ENCODE assay signal across 22 mouse cellular contexts in genomic region chr3:101636510-101636909, GRCm38 (mm10). TPM values are rescaled to one million over a fixed set of nuclear protein-coding genes. Genes with fewer than 3 reads are reported as not detected.
DNase-seq lines count a peak whose midpoint lies in the region; ATAC-seq and TF ChIP-seq lines count a peak whose summit lies in the region.
"Had no signal": no experiment of that assay in that cellular context is flagged by ENCODE, and none has a peak within 500 bp of the region (broad histone marks: within the 10 kb centered on the region; RNA-seq: fewer than 3 reads in every experiment).

No protein-coding gene starts in this region.

- H3K9me3 ChIP-seq in embryonic facial prominence, embryonic 14.5 days (ENCODE audit: control insufficient read depth, low read length), result no peaks in the 10 kb centered on the region
- H3K9me3 ChIP-seq in embryonic facial prominence, embryonic 10.5 days, result no peaks in the 10 kb centered on the region
- H3K9me3 ChIP-seq: embryonic facial prominence, embryonic 13.5 days; forebrain, embryonic 10.5 days; forebrain, embryonic 12.5 days; G1E had no signal

- no peak overlapping the region for H3K9ac ChIP-seq in embryonic facial prominence, embryonic 14.5 days (ENCODE audit: low read depth, low read length)
- H3K9ac ChIP-seq: embryonic facial prominence, embryonic 13.5 days; forebrain, embryonic 12.5 days had no signal

- H3K4me3 ChIP-seq in embryonic facial prominence, embryonic 14.5 days (ENCODE audit: low read depth, low read length), result no peak overlapping the region
- H3K4me3 ChIP-seq in embryonic facial prominence, embryonic 10.5 days, result no peak overlapping the region
- H3K4me3 ChIP-seq in lung, adult 2 months (replicated peaks; ENCODE audit: extremely low read depth, low read depth, low read length), result no peak overlapping the region
- H3K4me3 ChIP-seq: embryonic facial prominence, embryonic 13.5 days; forebrain, embryonic 10.5 days; forebrain, embryonic 12.5 days had no signal

- H3K4me2 ChIP-seq in embryonic facial prominence, embryonic 14.5 days (ENCODE audit: low read depth, low read length), result no peak overlapping the region
- H3K4me2 ChIP-seq: embryonic facial prominence, embryonic 13.5 days; forebrain, embryonic 12.5 days had no signal

- peak; percentile 37 for DNase-seq in embryonic facial prominence, embryonic 14.5 days (ENCODE audit: low spot score)
- no peak for DNase-seq in embryonic facial prominence, embryonic 10.5 days (ENCODE audit: low spot score)
- peak; percentile 1 for DNase-seq in lung, postnatal 25 days (ENCODE audit: low spot score)
- no peak for DNase-seq in lung, adult 2 months
- no peak for DNase-seq in right cerebral cortex, postnatal 10 days (ENCODE audit: low spot score in 2 of 2)
- no peak for DNase-seq in ovary, adult 18-20 months (ENCODE audit: low spot score)
- DNase-seq: adrenal gland, adult 8-10 months; adrenal gland, postnatal 14 days; adrenal gland, postnatal 36 days; B cell, adult 2 months had no signal

- no peaks in the 10 kb centered on the region for H3K4me1 ChIP-seq in embryonic facial prominence, embryonic 14.5 days (ENCODE audit: control insufficient read depth, insufficient read depth, low read length)
- H3K4me1 ChIP-seq in embryonic facial prominence, embryonic 10.5 days, result no peaks in the 10 kb centered on the region
- no peaks in the 10 kb centered on the region for H3K4me1 ChIP-seq in lung, adult 2 months (ENCODE audit: control insufficient read depth, insufficient read depth, low read length)
- H3K4me1 ChIP-seq: embryonic facial prominence, embryonic 13.5 days had no signal

- no peak for ATAC-seq in embryonic facial prominence, embryonic 14.5 days (ENCODE audit: low read depth)
- peak; percentile 46; the same call in 1 of the 2 replicates for ATAC-seq in granulocyte monocyte progenitor cell, adult 5-6 weeks (replicated peaks; ENCODE audit: poor library complexity, severe bottlenecking)
- 0 out of 2 replicates have a peak, but pooled peaks have one; percentile 46 for ATAC-seq in megakaryocyte progenitor cell, adult 5-6 weeks (replicated peaks; ENCODE audit: poor library complexity)
- ATAC-seq: activated CD4-positive, CD25-positive, alpha-beta regulatory T cell, adult 4 months; CD4-positive, CD25-positive, alpha-beta regulatory T cell, adult 4 months; forebrain, embryonic 14.5 days; forebrain, embryonic 16.5 days; Patski had no signal

- no peak for TF ChIP-seq POLR2A in lung, adult 2 months (IDR thresholded peaks at IDR 0.05; ENCODE audit: borderline replicate concordance, extremely low read depth, low read depth, low read length)

- no peak for TF ChIP-seq CTCF in lung, adult 2 months (IDR thresholded peaks at IDR 0.05; ENCODE audit: insufficient read depth, low read length)

- H3K27ac ChIP-seq in embryonic facial prominence, embryonic 14.5 days (replicated peaks; ENCODE audit: low read depth, low read length), result no peak overlapping the region
- H3K27ac ChIP-seq in embryonic facial prominence, embryonic 10.5 days (replicated peaks), result no peak overlapping the region
- H3K27ac ChIP-seq: embryonic facial prominence, embryonic 13.5 days; forebrain, embryonic 10.5 days; forebrain, embryonic 12.5 days had no signal

- H3K36me3 ChIP-seq in embryonic facial prominence, embryonic 14.5 days (ENCODE audit: control insufficient read depth, insufficient read depth, low read length), result no peaks in the 10 kb centered on the region
- H3K36me3 ChIP-seq in embryonic facial prominence, embryonic 10.5 days (replicated peaks), result no peaks in the 10 kb centered on the region
- H3K36me3 ChIP-seq: embryonic facial prominence, embryonic 13.5 days; forebrain, embryonic 10.5 days; forebrain, embryonic 12.5 days; G1E had no signal

- WGBS in embryonic facial prominence, embryonic 14.5 days, result 81% methylated on average over 7 of the region's 7 CpGs
- 91% methylated on average over 7 of the region's 7 CpGs for WGBS in embryonic facial prominence, embryonic 10.5 days
- WGBS in lung, adult 2 months, result 74% methylated on average over 7 of the region's 7 CpGs

- H3K27me3 ChIP-seq in embryonic facial prominence, embryonic 14.5 days (replicated peaks; ENCODE audit: control insufficient read depth, insufficient read depth, low read length), result no peaks in the 10 kb centered on the region
- no peaks in the 10 kb centered on the region for H3K27me3 ChIP-seq in embryonic facial prominence, embryonic 10.5 days (replicated peaks; ENCODE audit: low read depth, poor library complexity, severe bottlenecking)
- H3K27me3 ChIP-seq: CH12.LX; embryonic facial prominence, embryonic 13.5 days; forebrain, embryonic 12.5 days; Patski had no signal

RNA-seq across cellular contexts. Expression of gene Atp1a1, which starts 32.0 kb away (rescaled TPM):
- 153 and 162 TPM in 2 replicates for polyA plus RNA-seq in embryonic facial prominence, embryonic 14.5 days (2014; fragmentation: Nextera tagmentation; extraction: Ambion mirVana)
- polyA plus RNA-seq in embryonic facial prominence, embryonic 10.5 days (2016; fragmentation: Nextera tagmentation; extraction: Ambion mirVana), result 38.4 and 45.5 TPM in 2 replicates
- 267 and 269 TPM in 2 replicates for polyA plus RNA-seq in lung, adult 2 months (2012; rRNA removed)
- total RNA-seq in granulocyte monocyte progenitor cell, adult 5-6 weeks (2014; fragmentation: Nextera tagmentation), result 82.1 and 82.6 TPM in 2 replicates
- 118 and 122 TPM in 2 replicates for total RNA-seq in granulocyte monocyte progenitor cell, adult 5-6 weeks (2017)
- 69.5 and 75.2 TPM in 2 replicates for total RNA-seq in megakaryocyte progenitor cell, adult 5-6 weeks (2015)
- 126 and 129 TPM in 2 replicates for total RNA-seq in megakaryocyte progenitor cell, adult 5-6 weeks (2017)

Comparison
In these comparisons a context has a peak if more than half of its experiments do, and no peak if none do; other contexts are left out.
1. DNase-seq: peak in embryonic facial prominence, embryonic 14.5 days (single experiment) and lung, postnatal 25 days (single experiment); none in embryonic facial prominence, embryonic 10.5 days (single experiment), lung, adult 2 months (single experiment), right cerebral cortex, postnatal 10 days (0 of 2) and ovary, adult 18-20 months (single experiment).